Comparison of ENCODE assay signal across 10 mouse cellular contexts in the genomic region with DNA sequence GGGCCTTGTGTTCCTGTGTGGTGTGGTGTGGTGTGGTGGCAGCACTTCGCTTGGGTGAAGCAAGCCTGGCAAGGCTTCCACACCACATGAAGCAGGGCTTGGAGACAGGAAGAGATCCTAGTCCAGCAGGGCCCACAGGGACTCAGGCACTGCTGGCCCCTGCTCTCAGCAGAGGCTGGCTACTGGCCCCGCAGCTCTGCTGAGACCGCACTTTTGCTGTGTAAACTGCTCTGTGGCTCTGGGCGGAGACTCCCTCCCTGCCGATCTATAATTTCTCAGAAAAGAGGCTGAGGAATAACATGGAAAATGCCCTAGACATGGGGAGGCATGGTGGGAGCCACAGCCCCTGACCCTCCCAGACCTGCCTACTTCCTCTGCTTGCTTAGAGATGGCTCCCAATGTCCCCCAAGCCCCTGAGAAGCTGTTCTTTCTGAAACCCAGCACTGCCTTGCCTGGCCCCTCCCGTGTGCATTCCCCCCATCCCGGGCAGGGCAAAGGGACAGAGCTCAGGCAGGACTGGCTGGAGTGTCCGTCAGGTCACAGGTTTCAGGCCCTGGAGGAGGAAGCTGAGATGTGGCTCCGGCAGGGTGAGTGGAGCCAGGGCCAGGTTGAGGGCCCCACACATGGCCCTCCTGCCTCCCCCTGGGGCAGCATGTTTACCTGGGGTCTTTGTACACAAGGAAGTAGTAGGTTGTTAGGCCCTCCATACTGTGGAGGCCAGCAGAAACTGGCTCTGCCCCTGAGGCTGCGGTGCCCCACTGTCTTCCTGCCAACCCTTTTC. TPM values are rescaled to one million over a fixed set of nuclear protein-coding genes. Genes with fewer than 3 reads are reported as not detected.
DNase-seq lines count a peak whose midpoint lies in the region; ATAC-seq and TF ChIP-seq lines count a peak whose summit lies in the region.
"Had no signal": no experiment of that assay in that cellular context is flagged by ENCODE, and none has a peak within 500 bp of the region (broad histone marks: within the 10 kb centered on the region; RNA-seq: fewer than 3 reads in every experiment).

No protein-coding gene starts in this region.

- no peak for DNase-seq in hindbrain, embryonic 14.5 days (ENCODE audit: low spot score)
- no peak for DNase-seq in embryonic facial prominence, embryonic 11.5 days (ENCODE audit: low spot score)
- DNase-seq in liver, embryonic 13.5 days, result no peak
- no peak for DNase-seq in cerebellum, adult 9-10 months
- DNase-seq in thymus, postnatal 36 days, result no peak
- DNase-seq in cerebellum, postnatal 10 days, result no peak

- peaks cover 5% of the 10 kb centered on the region; the same call in 1 of the 2 replicates for H3K36me3 ChIP-seq in hindbrain, embryonic 12.5 days
- peaks cover under 1% of the 10 kb centered on the region for H3K36me3 ChIP-seq in hindbrain, embryonic 14.5 days (replicated peaks; ENCODE audit: control insufficient read depth, insufficient read depth)
- no peaks in the 10 kb centered on the region for H3K36me3 ChIP-seq in embryonic facial prominence, embryonic 11.5 days (replicated peaks; ENCODE audit: control insufficient read depth, insufficient read depth, low read depth, low read length)
- peaks cover 5% of the 10 kb centered on the region for H3K36me3 ChIP-seq in intestine, postnatal 0 days (ENCODE audit: control insufficient read depth, insufficient read depth)
- peaks cover 9% of the 10 kb centered on the region for H3K36me3 ChIP-seq in liver, embryonic 13.5 days

- no peaks in the 10 kb centered on the region for H3K4me1 ChIP-seq in hindbrain, embryonic 12.5 days
- no peaks in the 10 kb centered on the region for H3K4me1 ChIP-seq in hindbrain, embryonic 14.5 days (replicated peaks; ENCODE audit: control insufficient read depth, insufficient read depth, low read length)
- H3K4me1 ChIP-seq in embryonic facial prominence, embryonic 11.5 days (ENCODE audit: control insufficient read depth, insufficient read depth, low read length), result no peaks in the 10 kb centered on the region; the same call in 1 of the 2 replicates
- H3K4me1 ChIP-seq in intestine, postnatal 0 days (replicated peaks; ENCODE audit: control insufficient read depth, insufficient read depth, low read length), result 0 out of 2 replicates have a peak, but pooled peaks cover 5% of the 10 kb centered on the region
- peaks cover 30% of the 10 kb centered on the region for H3K4me1 ChIP-seq in liver, embryonic 13.5 days (replicated peaks)

- no peak overlapping the region for H3K27ac ChIP-seq in hindbrain, embryonic 12.5 days
- no peak overlapping the region for H3K27ac ChIP-seq in hindbrain, embryonic 14.5 days
- H3K27ac ChIP-seq in embryonic facial prominence, embryonic 11.5 days (replicated peaks; ENCODE audit: low read depth, low read length), result no peak overlapping the region
- peak overlapping the region; percentile 94 for H3K27ac ChIP-seq in intestine, postnatal 0 days (ENCODE audit: low read depth, low read length)
- H3K27ac ChIP-seq in liver, embryonic 13.5 days, result peak overlapping the region; percentile 65
- H3K27ac ChIP-seq: heart, embryonic 13.5 days had no signal

- no peaks in the 10 kb centered on the region for H3K27me3 ChIP-seq in hindbrain, embryonic 12.5 days
- no peaks in the 10 kb centered on the region for H3K27me3 ChIP-seq in hindbrain, embryonic 14.5 days (ENCODE audit: control insufficient read depth, insufficient read depth, low read length)
- H3K27me3 ChIP-seq in embryonic facial prominence, embryonic 11.5 days (ENCODE audit: control insufficient read depth, insufficient read depth, low read length), result no peaks in the 10 kb centered on the region
- H3K27me3 ChIP-seq in intestine, postnatal 0 days (replicated peaks; ENCODE audit: control insufficient read depth, insufficient read depth, low read length), result no peaks in the 10 kb centered on the region
- H3K27me3 ChIP-seq in liver, embryonic 13.5 days, result no peaks in the 10 kb centered on the region
- H3K27me3 ChIP-seq: heart, embryonic 13.5 days had no signal

- WGBS in hindbrain, embryonic 12.5 days, result 55% methylated on average over 10 of the region's 10 CpGs
- 67% methylated on average over 10 of the region's 10 CpGs for WGBS in hindbrain, embryonic 14.5 days
- 55% methylated on average over 10 of the region's 10 CpGs for WGBS in embryonic facial prominence, embryonic 11.5 days
- WGBS in intestine, postnatal 0 days, result 31% methylated on average over 10 of the region's 10 CpGs
- 56% methylated on average over 10 of the region's 10 CpGs for WGBS in liver, embryonic 13.5 days (ENCODE audit: insufficient replicate concordance)

- ATAC-seq in hindbrain, embryonic 12.5 days (ENCODE audit: low FRiP score), result no peak
- no peak for ATAC-seq in hindbrain, embryonic 14.5 days (ENCODE audit: low FRiP score)
- peak; percentile 17; the same call in 1 of the 2 replicates for ATAC-seq in embryonic facial prominence, embryonic 11.5 days (replicated peaks; ENCODE audit: insufficient number of reproducible peaks, low FRiP score, low TSS enrichment, low read depth)
- peak; percentile 75 for ATAC-seq in intestine, postnatal 0 days
- ATAC-seq in liver, embryonic 13.5 days (ENCODE audit: low read depth), result peak; percentile 53

- H3K4me2 ChIP-seq in hindbrain, embryonic 12.5 days (replicated peaks), result no peak overlapping the region
- no peak overlapping the region for H3K4me2 ChIP-seq in hindbrain, embryonic 14.5 days (replicated peaks)
- no peak overlapping the region for H3K4me2 ChIP-seq in embryonic facial prominence, embryonic 11.5 days (ENCODE audit: low read depth, low read length)
- peak overlapping the region; percentile 54 for H3K4me2 ChIP-seq in intestine, postnatal 0 days (replicated peaks; ENCODE audit: low read depth)
- peak overlapping the region; percentile 32 for H3K4me2 ChIP-seq in liver, embryonic 13.5 days
- H3K4me2 ChIP-seq: heart, embryonic 13.5 days had no signal

- no peak overlapping the region for H3K4me3 ChIP-seq in hindbrain, embryonic 12.5 days
- H3K4me3 ChIP-seq in hindbrain, embryonic 14.5 days (replicated peaks; ENCODE audit: low read length), result no peak overlapping the region
- no peak overlapping the region for H3K4me3 ChIP-seq in embryonic facial prominence, embryonic 11.5 days (ENCODE audit: low read depth, low read length)
- H3K4me3 ChIP-seq in intestine, postnatal 0 days (ENCODE audit: low read depth, low read length), result peak overlapping the region; percentile 9; the same call in 1 of the 2 replicates
- no peak overlapping the region for H3K4me3 ChIP-seq in liver, embryonic 13.5 days (replicated peaks)
- H3K4me3 ChIP-seq: heart, embryonic 13.5 days had no signal

- no peak for TF ChIP-seq CTCF in intestine, postnatal 0 days (IDR thresholded peaks at IDR 0.05; ENCODE audit: low read depth)

- H3K9me3 ChIP-seq in hindbrain, embryonic 12.5 days (replicated peaks), result no peaks in the 10 kb centered on the region
- no peaks in the 10 kb centered on the region for H3K9me3 ChIP-seq in hindbrain, embryonic 14.5 days (ENCODE audit: control insufficient read depth, low read length)
- H3K9me3 ChIP-seq in embryonic facial prominence, embryonic 11.5 days (replicated peaks; ENCODE audit: control insufficient read depth, low read length), result no peaks in the 10 kb centered on the region
- no peaks in the 10 kb centered on the region for H3K9me3 ChIP-seq in intestine, postnatal 0 days (ENCODE audit: control insufficient read depth)
- H3K9me3 ChIP-seq in liver, embryonic 13.5 days (replicated peaks), result no peaks in the 10 kb centered on the region
- H3K9me3 ChIP-seq: heart, embryonic 13.5 days had no signal

- 0 out of 2 replicates have a peak overlapping the region, but pooled peaks have one; percentile 27 for H3K9ac ChIP-seq in hindbrain, embryonic 12.5 days
- H3K9ac ChIP-seq in hindbrain, embryonic 14.5 days, result no peak overlapping the region
- peak overlapping the region; percentile 22 for H3K9ac ChIP-seq in embryonic facial prominence, embryonic 11.5 days (replicated peaks; ENCODE audit: low read length)
- peak overlapping the region; percentile 40 for H3K9ac ChIP-seq in intestine, postnatal 0 days (ENCODE audit: low read depth, low read length)
- H3K9ac ChIP-seq in liver, embryonic 13.5 days, result peak overlapping the region; percentile 23
- H3K9ac ChIP-seq: heart, embryonic 13.5 days had no signal

RNA-seq across cellular contexts. Expression of gene Nubp2, which starts 8.6 kb away (rescaled TPM):
- polyA plus RNA-seq in hindbrain, embryonic 12.5 days (2016; fragmentation: Nextera tagmentation; extraction: Ambion mirVana), result 62.3 and 63.5 TPM in 2 replicates
- 67.4 and 72.8 TPM in 2 replicates for polyA plus RNA-seq in hindbrain, embryonic 14.5 days (2014; fragmentation: Nextera tagmentation; extraction: Ambion mirVana)
- 61.0 and 63.9 TPM in 2 replicates for polyA plus RNA-seq in embryonic facial prominence, embryonic 11.5 days (2014; fragmentation: Nextera tagmentation; extraction: Ambion mirVana)
- 48.0 and 53.5 TPM in 2 replicates for polyA plus RNA-seq in intestine, postnatal 0 days (2015; fragmentation: Nextera tagmentation; extraction: Ambion mirVana)
- 89.3 and 93.2 TPM in 2 replicates for polyA plus RNA-seq in liver, embryonic 13.5 days (2015; fragmentation: Nextera tagmentation; extraction: Ambion mirVana)

RNA-seq across cellular contexts. Expression of gene Spsb3, which starts 8.9 kb away (rescaled TPM):
- 51.5 and 54.8 TPM in 2 replicates for polyA plus RNA-seq in hindbrain, embryonic 12.5 days (2016; fragmentation: Nextera tagmentation; extraction: Ambion mirVana)
- polyA plus RNA-seq in hindbrain, embryonic 14.5 days (2014; fragmentation: Nextera tagmentation; extraction: Ambion mirVana), result 75.0 and 82.0 TPM in 2 replicates
- polyA plus RNA-seq in embryonic facial prominence, embryonic 11.5 days (2014; fragmentation: Nextera tagmentation; extraction: Ambion mirVana), result 34.8 and 39.8 TPM in 2 replicates
- 42.3 and 43.4 TPM in 2 replicates for polyA plus RNA-seq in intestine, postnatal 0 days (2015; fragmentation: Nextera tagmentation; extraction: Ambion mirVana)
- polyA plus RNA-seq in liver, embryonic 13.5 days (2015; fragmentation: Nextera tagmentation; extraction: Ambion mirVana), result 37.9 and 38.4 TPM in 2 replicates

RNA-seq across cellular contexts. Expression of gene Igfals, which starts 11.7 kb away (rescaled TPM):
- polyA plus RNA-seq in hindbrain, embryonic 12.5 days (2016; fragmentation: Nextera tagmentation; extraction: Ambion mirVana), result 0.23 and 0.36 TPM in 2 replicates
- 0.09 TPM in 1 of 2 replicates, not detected in the other for polyA plus RNA-seq in hindbrain, embryonic 14.5 days (2014; fragmentation: Nextera tagmentation; extraction: Ambion mirVana)
- polyA plus RNA-seq in embryonic facial prominence, embryonic 11.5 days (2014; fragmentation: Nextera tagmentation; extraction: Ambion mirVana), result 0.14 TPM in 2 replicates
- 17.2 and 18.3 TPM in 2 replicates for polyA plus RNA-seq in intestine, postnatal 0 days (2015; fragmentation: Nextera tagmentation; extraction: Ambion mirVana)
- 5.1 and 6.0 TPM in 2 replicates for polyA plus RNA-seq in liver, embryonic 13.5 days (2015; fragmentation: Nextera tagmentation; extraction: Ambion mirVana)
- polyA plus RNA-seq: neural tube, embryonic 14.5 days had no signal

RNA-seq across cellular contexts. Expression of gene Eme2, which starts 17.4 kb away (rescaled TPM):
- 39.3 and 45.5 TPM in 2 replicates for polyA plus RNA-seq in hindbrain, embryonic 12.5 days (2016; fragmentation: Nextera tagmentation; extraction: Ambion mirVana)
- polyA plus RNA-seq in hindbrain, embryonic 14.5 days (2014; fragmentation: Nextera tagmentation; extraction: Ambion mirVana), result 22.7 and 23.7 TPM in 2 replicates
- 15.9 and 18.2 TPM in 2 replicates for polyA plus RNA-seq in embryonic facial prominence, embryonic 11.5 days (2014; fragmentation: Nextera tagmentation; extraction: Ambion mirVana)
- polyA plus RNA-seq in intestine, postnatal 0 days (2015; fragmentation: Nextera tagmentation; extraction: Ambion mirVana), result 16.7 and 18.5 TPM in 2 replicates
- 13.8 and 14.6 TPM in 2 replicates for polyA plus RNA-seq in liver, embryonic 13.5 days (2015; fragmentation: Nextera tagmentation; extraction: Ambion mirVana)

RNA-seq across cellular contexts. Expression of gene Mrps34, which starts 17.4 kb away (rescaled TPM):
- 85.1 and 86.7 TPM in 2 replicates for polyA plus RNA-seq in hindbrain, embryonic 12.5 days (2016; fragmentation: Nextera tagmentation; extraction: Ambion mirVana)
- polyA plus RNA-seq in hindbrain, embryonic 14.5 days (2014; fragmentation: Nextera tagmentation; extraction: Ambion mirVana), result 72.9 and 82.6 TPM in 2 replicates
- polyA plus RNA-seq in embryonic facial prominence, embryonic 11.5 days (2014; fragmentation: Nextera tagmentation; extraction: Ambion mirVana), result 68.6 and 84.7 TPM in 2 replicates
- 132 and 141 TPM in 2 replicates for polyA plus RNA-seq in intestine, postnatal 0 days (2015; fragmentation: Nextera tagmentation; extraction: Ambion mirVana)
- polyA plus RNA-seq in liver, embryonic 13.5 days (2015; fragmentation: Nextera tagmentation; extraction: Ambion mirVana), result 84.2 TPM in 2 replicates

Comparison
In these comparisons a context has a peak if more than half of its experiments do, and no peak if none do; other contexts are left out.
1. ATAC-seq: peak in embryonic facial prominence, embryonic 11.5 days (single experiment), intestine, postnatal 0 days (single experiment) and liver, embryonic 13.5 days (single experiment); none in hindbrain, embryonic 12.5 days (single experiment) and hindbrain, embryonic 14.5 days (single experiment).
2. H3K27ac ChIP-seq: peak in intestine, postnatal 0 days (single experiment) and liver, embryonic 13.5 days (single experiment); none in hindbrain, embryonic 12.5 days (single experiment), hindbrain, embryonic 14.5 days (single experiment) and embryonic facial prominence, embryonic 11.5 days (single experiment).
3. H3K4me2 ChIP-seq: peak in intestine, postnatal 0 days (single experiment) and liver, embryonic 13.5 days (single experiment); none in hindbrain, embryonic 12.5 days (single experiment), hindbrain, embryonic 14.5 days (single experiment) and embryonic facial prominence, embryonic 11.5 days (single experiment).